Mouse (Mus musculus) c-Kit-positive CD71-positive TER-119-negative erythroid progenitor cells, embryonic 14.5 days (primary cell): ENCODE measurements around the gene Sertad1.
A peak's percentile ranks its signal among the peaks of the same experiment; 100 is the strongest.

Experiments
- DNase-seq: peaks from one replicate; pipeline ENCODE4 v3.0.0-alpha.2; 2013; ENCODE audit warnings: low read depth

Sertad1 gene

GRCm38 (mm10) chr7:27486770-27487697 lies at the start of gene Sertad1:
TSS of gene Sertad1 (plus strand) at chr7:27486910.
- DNase-seq: peak; percentile 99

- no peak for DNase-seq
Observed at GRCm38 (mm10) chr7:27437544-27437943, 49.2 kb upstream of the Sertad1 start.

GRCm38 (mm10) chr7:27440014-27440413 lies 46.7 kb upstream of the Sertad1 start:
- DNase-seq: no peak

GRCm38 (mm10) chr7:27446051-27446450 lies 40.7 kb upstream of the Sertad1 start:
- DNase-seq: no peak

- DNase-seq: no peak
Observed at GRCm38 (mm10) chr7:27446521-27447418, 39.9 kb upstream of the Sertad1 start.

GRCm38 (mm10) chr7:27447419-27448286 lies 39.1 kb upstream of the Sertad1 start, which contains the start of the genes Sptbn4 and Blvrb:
TSS of gene Sptbn4 (minus strand) at chr7:27447686.
TSS of gene Blvrb (plus strand) at chr7:27447978.
- peak; percentile 100 for DNase-seq

- DNase-seq: peak; percentile 93
Observed at GRCm38 (mm10) chr7:27448421-27449206, 38.1 kb upstream of the Sertad1 start.

- DNase-seq: peak; percentile 73
Observed at GRCm38 (mm10) chr7:27449256-27449862, 37.4 kb upstream of the Sertad1 start.

GRCm38 (mm10) chr7:27451359-27451758 lies 35.4 kb upstream of the Sertad1 start:
- DNase-seq: no peak

- no peak for DNase-seq
Observed at GRCm38 (mm10) chr7:27452206-27452770, 34.4 kb upstream of the Sertad1 start.

GRCm38 (mm10) chr7:27454461-27455121 lies 32.1 kb upstream of the Sertad1 start:
- no peak for DNase-seq

- DNase-seq: no peak
Observed at GRCm38 (mm10) chr7:27455273-27455672, 31.4 kb upstream of the Sertad1 start.

GRCm38 (mm10) chr7:27458614-27459013 lies 28.1 kb upstream of the Sertad1 start:
- no peak for DNase-seq

- no peak for DNase-seq
Observed at GRCm38 (mm10) chr7:27459640-27460039, 27.1 kb upstream of the Sertad1 start.

GRCm38 (mm10) chr7:27460477-27460876 lies 26.2 kb upstream of the Sertad1 start:
- DNase-seq: no peak

GRCm38 (mm10) chr7:27467648-27468047 lies 19.1 kb upstream of the Sertad1 start:
- no peak for DNase-seq

- no peak for DNase-seq
Observed at GRCm38 (mm10) chr7:27471390-27472120, 15.2 kb upstream of the Sertad1 start.

- no peak for DNase-seq
Observed at GRCm38 (mm10) chr7:27472596-27472995, 14.1 kb upstream of the Sertad1 start.
